Mouse (Mus musculus): Measurements from ENCODE around the gene Spag6.

- TF ChIP-seq POLR2A (IDR thresholded peaks at IDR 0.05; ENCODE audit: insufficient read depth, low read depth, low read length) (no peak), CTCF (IDR thresholded peaks at IDR 0.05; ENCODE audit: insufficient read depth, low read depth, low read length) (no peak)
Measured at GRCm38 (mm10) chr2:18710356-18710755, 16.5 kb downstream of the Spag6 start.

Measured in olfactory bulb, adult 2 months (tissue).